In the genomic region with DNA sequence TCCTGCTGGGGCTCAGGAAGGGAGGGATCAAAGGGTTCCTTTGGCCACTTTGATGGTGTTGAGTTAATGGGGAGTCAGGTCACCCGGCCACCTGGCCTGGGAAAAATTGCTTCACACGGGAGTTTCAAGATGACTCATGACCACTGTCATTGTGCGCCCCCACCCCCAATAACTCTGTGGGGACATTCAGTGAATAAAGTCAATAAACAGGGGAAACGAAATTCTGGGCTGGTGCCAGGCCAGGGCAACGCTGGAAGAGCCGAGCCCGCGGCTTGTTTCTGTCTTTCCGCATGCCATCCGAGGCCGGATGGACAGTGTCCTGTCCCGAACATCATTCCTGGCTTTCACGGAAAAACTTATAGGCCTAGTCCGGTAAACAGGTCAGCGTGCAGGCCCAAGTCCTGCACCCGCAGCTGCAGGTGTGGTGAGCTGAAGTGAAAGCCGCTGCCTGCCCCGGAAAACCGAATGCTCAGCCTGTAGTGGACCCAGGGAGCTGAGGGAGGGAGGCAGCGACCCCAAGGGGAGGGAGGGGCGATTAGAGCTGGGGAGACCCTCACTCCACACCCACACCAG, we compare ENCODE assay signal across 9 mouse cellular contexts. TPM values are rescaled to one million over a fixed set of nuclear protein-coding genes. Genes with fewer than 3 reads are reported as not detected.
DNase-seq lines count a peak whose midpoint lies in the region; ATAC-seq and TF ChIP-seq lines count a peak whose summit lies in the region.
"Had no signal": no experiment of that assay in that cellular context is flagged by ENCODE, and none has a peak within 500 bp of the region (broad histone marks: within the 10 kb centered on the region; RNA-seq: fewer than 3 reads in every experiment).

No protein-coding gene starts in this region.

- no peaks in the 10 kb centered on the region for H3K36me3 ChIP-seq in E14TG2a.4 (ENCODE audit: insufficient read depth, low read length)
- no peaks in the 10 kb centered on the region for H3K36me3 ChIP-seq in hindbrain, embryonic 10.5 days
- no peaks in the 10 kb centered on the region for H3K36me3 ChIP-seq in liver, postnatal 0 days (replicated peaks; ENCODE audit: insufficient read depth, low read length)

- H3K4me3 ChIP-seq in E14TG2a.4 (replicated peaks; ENCODE audit: low read length): peak overlapping the region; percentile 73
- H3K4me3 ChIP-seq in hindbrain, embryonic 10.5 days: peak overlapping the region; percentile 49
- H3K4me3 ChIP-seq in liver, postnatal 0 days (ENCODE audit: low read depth, low read length): peak overlapping the region; percentile 37

- peaks cover 95% of the 10 kb centered on the region for H3K27me3 ChIP-seq in E14TG2a.4 (ENCODE audit: insufficient read depth, low read length)
- H3K27me3 ChIP-seq in hindbrain, embryonic 10.5 days (ENCODE audit: insufficient read depth, poor library complexity, severe bottlenecking): peaks cover 94% of the 10 kb centered on the region
- peaks cover 80% of the 10 kb centered on the region for H3K27me3 ChIP-seq in liver, postnatal 0 days (ENCODE audit: insufficient read depth, low read length)

- DNase-seq in embryo, embryonic 10.5 days (ENCODE audit: low spot score): peak; percentile 30
- no peak for DNase-seq in embryo, embryonic 9.5 days (ENCODE audit: extremely low spot score)
- peak; percentile 46 for DNase-seq in hindbrain, embryonic 10.5 days (ENCODE audit: low spot score)
- DNase-seq in liver, postnatal 0 days: no peak
- no peak for DNase-seq in cerebellum, postnatal 36 days
- no peak for DNase-seq in thymus, adult 18-20 months
- DNase-seq in urinary bladder, adult 2 months (ENCODE audit: low spot score): no peak

- peak; percentile 54 for ATAC-seq in liver, postnatal 0 days
- ATAC-seq: activated CD4-positive, CD25-positive, alpha-beta regulatory T cell, adult 4 months had no signal

- no peak for TF ChIP-seq EP300 in liver, postnatal 0 days (IDR thresholded peaks at IDR 0.05; ENCODE audit: low read depth)

- H3K4me1 ChIP-seq in E14TG2a.4 (replicated peaks; ENCODE audit: low read depth, low read length): peaks cover 20% of the 10 kb centered on the region
- peaks cover 58% of the 10 kb centered on the region for H3K4me1 ChIP-seq in hindbrain, embryonic 10.5 days (replicated peaks)
- peaks cover 14% of the 10 kb centered on the region for H3K4me1 ChIP-seq in liver, postnatal 0 days (ENCODE audit: insufficient read depth)

- no peaks in the 10 kb centered on the region for H3K9me3 ChIP-seq in E14TG2a.4 (ENCODE audit: low read length)
- H3K9me3 ChIP-seq in hindbrain, embryonic 10.5 days: no peaks in the 10 kb centered on the region
- H3K9me3 ChIP-seq in liver, postnatal 0 days (ENCODE audit: low read length): no peaks in the 10 kb centered on the region

- peak overlapping the region; percentile 79; the same call in 1 of the 2 replicates for H3K27ac ChIP-seq in hindbrain, embryonic 10.5 days
- no peak overlapping the region for H3K27ac ChIP-seq in liver, postnatal 0 days (ENCODE audit: low read depth)

- H3K9ac ChIP-seq in liver, postnatal 0 days (replicated peaks): no peak overlapping the region

- TF ChIP-seq CTCF in E14TG2a.4 (conservative IDR thresholded peaks at IDR 0.05; ENCODE audit: low read length): no peak
- no peak for TF ChIP-seq CTCF in liver, postnatal 0 days (IDR thresholded peaks at IDR 0.05; ENCODE audit: low read depth)

- peak overlapping the region; percentile 65 for H3K4me2 ChIP-seq in liver, postnatal 0 days (ENCODE audit: low read depth, low read length)

- 4% methylated on average over 21 of the region's 21 CpGs for WGBS in hindbrain, embryonic 10.5 days
- WGBS in liver, postnatal 0 days (ENCODE audit: insufficient replicate concordance): 8% methylated on average over 20 of the region's 21 CpGs

RNA-seq across cellular contexts. Expression of a gene that starts 9.3 kb away (rescaled TPM):
- 11.3 and 15.3 TPM in 2 replicates for polyA plus RNA-seq in hindbrain, embryonic 10.5 days (2016; fragmentation: Nextera tagmentation; extraction: Ambion mirVana)
- 0.40 TPM in 1 of 2 replicates, not detected in the other for polyA plus RNA-seq in liver, postnatal 0 days (2015; fragmentation: Nextera tagmentation; extraction: Ambion mirVana)
- 2.0 and 4.1 TPM in 2 replicates for polyA plus RNA-seq in urinary bladder, adult 2 months (2012; rRNA removed)
- polyA plus RNA-seq: activated CD4-positive, CD25-positive, alpha-beta regulatory T cell, adult 4 months had no signal

RNA-seq across cellular contexts. Expression of a gene that starts 41.1 kb away (rescaled TPM):
- polyA plus RNA-seq in hindbrain, embryonic 10.5 days (2016; fragmentation: Nextera tagmentation; extraction: Ambion mirVana): 4.2 and 9.2 TPM in 2 replicates
- polyA plus RNA-seq in liver, postnatal 0 days (2015; fragmentation: Nextera tagmentation; extraction: Ambion mirVana): 55.8 and 56.5 TPM in 2 replicates
- 0.55 and 0.59 TPM in 2 replicates for polyA plus RNA-seq in urinary bladder, adult 2 months (2012; rRNA removed)
- polyA plus RNA-seq: activated CD4-positive, CD25-positive, alpha-beta regulatory T cell, adult 4 months had no signal

RNA-seq across cellular contexts. Expression of a gene that starts 45.1 kb away (rescaled TPM):
- polyA plus RNA-seq in hindbrain, embryonic 10.5 days (2016; fragmentation: Nextera tagmentation; extraction: Ambion mirVana): 3.4 and 8.5 TPM in 2 replicates
- 0.32 TPM in 1 of 2 replicates, not detected in the other for polyA plus RNA-seq in liver, postnatal 0 days (2015; fragmentation: Nextera tagmentation; extraction: Ambion mirVana)
- 11.8 and 15.0 TPM in 2 replicates for polyA plus RNA-seq in urinary bladder, adult 2 months (2012; rRNA removed)
- polyA plus RNA-seq: activated CD4-positive, CD25-positive, alpha-beta regulatory T cell, adult 4 months had no signal

RNA-seq across cellular contexts. Expression of a gene that starts 48.6 kb away (rescaled TPM):
- polyA plus RNA-seq in hindbrain, embryonic 10.5 days (2016; fragmentation: Nextera tagmentation; extraction: Ambion mirVana): 42.3 and 71.9 TPM in 2 replicates
- polyA plus RNA-seq in liver, postnatal 0 days (2015; fragmentation: Nextera tagmentation; extraction: Ambion mirVana): 3.0 and 3.2 TPM in 2 replicates
- polyA plus RNA-seq in urinary bladder, adult 2 months (2012; rRNA removed): 44.7 and 46.4 TPM in 2 replicates

Comparison
In these comparisons a context has a peak if more than half of its experiments do, and no peak if none do; other contexts are left out.
1. DNase-seq: peak in embryo, embryonic 10.5 days (single experiment) and hindbrain, embryonic 10.5 days (single experiment); none in embryo, embryonic 9.5 days (single experiment), liver, postnatal 0 days (single experiment), cerebellum, postnatal 36 days (0 of 2), thymus, adult 18-20 months (0 of 2) and urinary bladder, adult 2 months (single experiment).
2. Peak in every context shown above with its lines, with median percentiles within 50 percentile points of each other: H3K4me3 ChIP-seq.